Mouse (Mus musculus) testis, postnatal 10 days (tissue): ENCODE data around the gene 1810049J17Rik.

Source experiments
- DNase-seq: peaks from one replicate; pipeline ENCODE4 v3.0.0; 2021; ENCODE audit warnings: low spot score

The 1810049J17Rik gene

GRCm38 (mm10) chr15:12310676-12311075, 11.0 kb downstream of the 1810049J17Rik start:
- DNase-seq, result no peak

GRCm38 (mm10) chr15:12308539-12308938, 13.2 kb downstream of the 1810049J17Rik start:
- no peak for DNase-seq

- DNase-seq, result no peak
Measured at GRCm38 (mm10) chr15:12307114-12307513, 14.6 kb downstream of the 1810049J17Rik start.

- no peak for DNase-seq
Measured at GRCm38 (mm10) chr15:12306188-12307071, 15.3 kb downstream of the 1810049J17Rik start.

GRCm38 (mm10) chr15:12301771-12302170, 19.9 kb downstream of the 1810049J17Rik start:
- no peak for DNase-seq

GRCm38 (mm10) chr15:12298231-12298737, 23.4 kb downstream of the 1810049J17Rik start:
- DNase-seq, result no peak

GRCm38 (mm10) chr15:12296228-12296627, 25.5 kb downstream of the 1810049J17Rik start:
- no peak for DNase-seq

- no peak for DNase-seq
Measured at GRCm38 (mm10) chr15:12291757-12292156, 29.9 kb downstream of the 1810049J17Rik start.

- no peak for DNase-seq
Measured at GRCm38 (mm10) chr15:12290330-12290729, 31.4 kb downstream of the 1810049J17Rik start.

- DNase-seq, result no peak
Measured at GRCm38 (mm10) chr15:12285535-12285809, 36.2 kb downstream of the 1810049J17Rik start.

- DNase-seq, result no peak
Measured at GRCm38 (mm10) chr15:12284794-12285534, 36.7 kb downstream of the 1810049J17Rik start.

GRCm38 (mm10) chr15:12279816-12280215, 41.9 kb downstream of the 1810049J17Rik start:
- no peak for DNase-seq

- DNase-seq, result no peak
Measured at GRCm38 (mm10) chr15:12275091-12275623, 46.5 kb downstream of the 1810049J17Rik start.

- no peak for DNase-seq
Measured at GRCm38 (mm10) chr15:12274053-12274769, 47.5 kb downstream of the 1810049J17Rik start.

- DNase-seq, result no peak
Measured at GRCm38 (mm10) chr15:12273325-12274052, 48.2 kb downstream of the 1810049J17Rik start.
